Mouse (Mus musculus): ENCODE measurements around the gene Dusp5. TPM values are rescaled to one million over a fixed set of nuclear protein-coding genes. Genes with fewer than 3 reads are reported as not detected.
"Not testable (repeated sequence)": the region's sequence is repeated elsewhere in the genome, so short reads cannot be mapped to it uniquely, and the experiment has no call there.

The Dusp5 gene
- polyA plus RNA-seq, 1 experiment from 2014 or later, result 1.6 TPM

DNA sequence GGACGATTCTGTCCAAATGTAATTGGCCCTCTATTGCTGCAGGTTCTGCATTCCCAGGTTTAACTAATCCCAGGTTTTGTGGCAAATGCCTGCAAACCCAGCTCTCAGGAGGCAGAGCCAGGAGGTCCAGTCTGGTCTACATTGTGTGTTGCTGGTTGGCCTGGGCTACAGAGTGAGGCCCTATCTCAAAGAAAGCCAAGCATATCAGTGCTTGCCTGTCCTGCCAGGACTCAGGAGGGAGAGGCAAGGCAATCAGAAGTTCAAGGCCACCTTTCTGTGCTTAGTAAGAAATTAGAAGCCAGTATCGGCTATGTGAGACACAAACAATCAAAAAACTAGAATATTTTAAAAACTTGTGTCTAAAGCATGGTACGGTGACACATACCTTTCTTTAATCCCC lies 44.2 kb downstream of the Dusp5 start:
- Histone ChIP-seq H3K36me3 (no peaks in the 10 kb centered on the region), H3K27me3 (no peaks in the 10 kb centered on the region), H3K9ac (no peak overlapping the region), H3K4me1 (replicated peaks) (no peaks in the 10 kb centered on the region), H3K4me2 (no peak overlapping the region), H3K9me3 (no peaks in the 10 kb centered on the region), H3K27ac (no peak overlapping the region), H3K4me3 (no peak overlapping the region)
- no peak for ATAC-seq (ENCODE audit: low FRiP score)
- 97% methylated on average over 3 of the region's 3 CpGs for WGBS

DNA sequence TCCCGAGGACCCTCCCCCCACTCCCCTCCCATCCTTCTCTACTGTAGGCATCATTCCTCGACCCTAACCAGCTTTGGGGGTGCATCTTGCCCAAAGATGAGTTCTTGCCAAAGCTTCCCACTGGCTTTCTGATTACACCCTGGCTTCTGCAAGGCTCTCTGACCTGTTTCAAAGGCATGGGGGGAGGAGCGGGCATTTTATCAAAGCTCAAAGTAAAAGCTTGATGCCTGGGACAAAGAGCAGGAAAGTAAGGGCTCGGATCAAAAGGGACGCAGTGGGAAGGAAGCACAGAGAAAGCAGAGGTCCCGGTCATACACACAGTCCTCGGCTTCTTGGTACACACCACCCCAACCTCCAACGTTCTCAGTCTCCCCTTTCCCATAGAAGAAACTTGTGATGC lies 45.2 kb downstream of the Dusp5 start:
- no peak overlapping the region for H3K4me2 ChIP-seq
- H3K4me1 ChIP-seq (replicated peaks), result 0 out of 2 replicates have a peak, but pooled peaks cover 4% of the 10 kb centered on the region
- no peak for ATAC-seq (ENCODE audit: low FRiP score)
- H3K36me3 ChIP-seq, result no peaks in the 10 kb centered on the region
- H3K9ac ChIP-seq, result no peak overlapping the region
- 57% methylated on average over 8 of the region's 8 CpGs for WGBS
- H3K27me3 ChIP-seq, result no peaks in the 10 kb centered on the region
- no peak overlapping the region for H3K4me3 ChIP-seq
- H3K9me3 ChIP-seq, result no peaks in the 10 kb centered on the region
- no peak overlapping the region for H3K27ac ChIP-seq

- 90% methylated on average over 7 of the region's 7 CpGs for WGBS
- no peaks in the 10 kb centered on the region for H3K36me3 ChIP-seq
- H3K27me3 ChIP-seq, result no peaks in the 10 kb centered on the region
- no peak overlapping the region for H3K9ac ChIP-seq
- H3K4me2 ChIP-seq, result no peak overlapping the region
- H3K9me3 ChIP-seq, result no peaks in the 10 kb centered on the region
- H3K27ac ChIP-seq, result no peak overlapping the region
- no peak overlapping the region for H3K4me3 ChIP-seq
- 0 out of 2 replicates have a peak, but pooled peaks cover 4% of the 10 kb centered on the region for H3K4me1 ChIP-seq (replicated peaks)
- no peak for ATAC-seq (ENCODE audit: low FRiP score)
Observed at GRCm38 (mm10) chr19:53574546-53574945, 45.6 kb downstream of the Dusp5 start.

DNA sequence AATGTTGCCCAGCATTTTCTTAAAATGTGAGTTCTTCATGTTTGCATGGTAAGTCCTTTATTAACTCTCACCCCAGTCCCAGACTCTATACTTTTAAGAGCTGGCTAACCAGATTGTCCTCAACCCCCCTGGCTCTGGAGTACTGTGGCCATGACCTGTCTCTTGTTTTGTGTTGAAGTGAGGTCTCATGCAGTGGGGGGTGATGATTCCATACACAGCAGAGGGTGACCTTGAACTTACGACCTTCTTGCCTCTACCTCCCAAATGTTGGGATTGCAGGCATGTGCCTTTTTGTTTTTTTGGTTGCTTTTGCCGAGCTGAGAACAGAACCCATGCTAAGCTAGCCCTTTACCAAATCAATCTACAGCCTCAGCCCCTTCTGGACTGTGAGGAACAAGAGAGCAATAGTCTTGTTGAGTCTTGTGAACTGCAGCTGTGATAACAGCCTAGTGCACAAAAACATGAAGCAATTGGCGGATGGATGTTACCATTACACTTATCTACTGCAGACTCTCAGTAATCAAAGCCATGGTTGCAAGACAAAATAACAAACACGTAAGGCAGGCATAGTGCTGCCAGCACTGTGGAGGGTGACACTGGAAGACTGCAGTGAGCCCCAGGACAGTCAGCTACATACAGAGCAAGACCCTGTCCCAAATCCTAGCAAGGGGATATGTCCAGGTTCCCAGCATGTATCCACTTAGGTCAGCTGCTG lies 46.5 kb downstream of the Dusp5 start:
- no peak for ATAC-seq (ENCODE audit: low FRiP score)
- Histone ChIP-seq H3K27ac (no peak overlapping the region), H3K27me3 (no peaks in the 10 kb centered on the region), H3K4me2 (no peak overlapping the region), H3K9ac (no peak overlapping the region), H3K4me1 (replicated peaks) (0 out of 2 replicates have a peak, but pooled peaks cover 4% of the 10 kb centered on the region), H3K4me3 (no peak overlapping the region), H3K36me3 (no peaks in the 10 kb centered on the region), H3K9me3 (no peaks in the 10 kb centered on the region)
- WGBS, result 78% methylated on average over 4 of the region's 4 CpGs

GRCm38 (mm10) chr19:53576061-53576460 lies 47.2 kb downstream of the Dusp5 start:
- Histone ChIP-seq H3K36me3 (no peaks in the 10 kb centered on the region), H3K9ac (no peak overlapping the region), H3K4me2 (no peak overlapping the region), H3K4me1 (replicated peaks) (0 out of 2 replicates have a peak, but pooled peaks cover 4% of the 10 kb centered on the region), H3K27me3 (no peaks in the 10 kb centered on the region), H3K4me3 (no peak overlapping the region), H3K27ac (no peak overlapping the region), H3K9me3 (no peaks in the 10 kb centered on the region)
- no peak for ATAC-seq (ENCODE audit: low FRiP score)
- WGBS, result 91% methylated on average over 7 of the region's 7 CpGs

- Histone ChIP-seq H3K9me3 (no peaks in the 10 kb centered on the region), H3K9ac (no peak overlapping the region), H3K4me1 (replicated peaks) (0 out of 2 replicates have a peak, but pooled peaks cover 4% of the 10 kb centered on the region), H3K27ac (no peak overlapping the region), H3K36me3 (no peaks in the 10 kb centered on the region), H3K4me2 (no peak overlapping the region), H3K4me3 (no peak overlapping the region), H3K27me3 (no peaks in the 10 kb centered on the region)
- 60% methylated on average over 11 of the region's 11 CpGs for WGBS
- ATAC-seq (ENCODE audit: low FRiP score), result no peak
Observed at GRCm38 (mm10) chr19:53577025-53577800, 48.3 kb downstream of the Dusp5 start.

DNA sequence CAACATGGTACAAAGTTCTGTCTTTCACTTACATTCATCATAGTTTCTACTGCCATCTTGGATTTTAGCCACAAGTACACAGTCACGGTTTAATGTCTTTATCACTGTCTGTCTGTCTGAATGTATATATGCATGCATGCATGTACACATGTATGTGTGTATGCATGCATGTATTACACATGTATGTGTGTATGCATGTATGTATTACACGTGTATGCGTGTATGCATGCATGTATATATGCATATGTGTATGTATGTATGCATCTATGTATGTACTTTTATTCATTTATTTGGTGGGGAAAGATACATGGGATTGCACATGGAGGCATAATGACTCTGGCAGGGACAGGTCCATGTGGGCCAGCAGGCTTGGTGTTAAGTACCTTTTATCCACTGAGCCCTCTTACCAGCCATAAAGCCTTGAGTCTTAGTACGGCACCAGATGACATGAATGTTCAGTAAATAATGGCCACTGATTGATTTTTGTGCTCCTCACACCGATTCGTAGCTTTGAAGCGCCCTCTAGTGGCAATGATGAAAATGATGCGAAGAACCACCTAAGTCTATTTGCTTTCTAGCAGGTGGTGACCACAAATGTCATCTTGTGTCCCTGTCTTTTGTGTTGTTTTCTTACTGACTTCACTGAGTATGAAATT lies 49.8 kb downstream of the Dusp5 start:
- H3K36me3 ChIP-seq, result no peaks in the 10 kb centered on the region
- WGBS, result 12% methylated on average over 8 of the region's 8 CpGs
- 0 out of 2 replicates have a peak, but pooled peaks cover 4% of the 10 kb centered on the region for H3K4me1 ChIP-seq (replicated peaks)
- H3K9me3 ChIP-seq, result peaks cover 1% of the 10 kb centered on the region; the same call in 1 of the 2 replicates
- peak overlapping the region; percentile 32; the same call in 1 of the 2 replicates for H3K4me2 ChIP-seq
- H3K9ac ChIP-seq, result no peak overlapping the region
- no peak overlapping the region for H3K4me3 ChIP-seq
- H3K27me3 ChIP-seq, result no peaks in the 10 kb centered on the region
- H3K27ac ChIP-seq, result no peak overlapping the region
- ATAC-seq (ENCODE audit: low FRiP score), result peak; percentile 57; the same call in 1 of the 2 replicates

DNA sequence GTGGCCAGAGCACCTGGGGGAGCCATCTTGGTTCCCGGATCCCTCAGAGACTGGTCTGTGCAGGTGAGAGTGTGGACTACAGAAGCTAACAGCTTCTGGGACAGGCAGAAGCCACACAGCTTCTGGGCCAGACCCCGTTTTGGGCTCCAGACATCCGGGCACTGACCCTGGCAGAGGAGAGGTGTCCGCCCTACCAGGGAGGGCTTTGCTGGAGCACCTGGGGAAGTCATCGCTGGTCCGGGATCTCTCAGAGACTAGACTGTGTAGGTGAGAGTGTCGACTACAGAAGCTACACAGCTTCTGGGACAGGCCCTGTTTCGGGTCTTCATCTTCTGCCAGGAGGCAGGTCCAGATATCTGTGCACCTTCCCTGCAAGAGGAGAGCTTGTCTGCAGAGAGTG lies 51.4 kb downstream of the Dusp5 start:
- H3K27me3 ChIP-seq; H3K9ac ChIP-seq; H3K4me1 ChIP-seq (replicated peaks); H3K27ac ChIP-seq; ATAC-seq (ENCODE audit: low FRiP score); H3K36me3 ChIP-seq; H3K4me2 ChIP-seq; H3K4me3 ChIP-seq: not testable (repeated sequence)
- 94% methylated on average over 8 of the region's 8 CpGs for WGBS
- peaks cover 15% of the 10 kb centered on the region for H3K9me3 ChIP-seq

GRCm38 (mm10) chr19:53587686-53588085 lies 58.8 kb downstream of the Dusp5 start:
- WGBS, result 97% methylated on average over 3 of the region's 3 CpGs
- H3K4me2 ChIP-seq; H3K4me3 ChIP-seq; H3K36me3 ChIP-seq; H3K9ac ChIP-seq; H3K27ac ChIP-seq; ATAC-seq (ENCODE audit: low FRiP score); H3K4me1 ChIP-seq (replicated peaks); H3K27me3 ChIP-seq: not testable (repeated sequence)
- peaks cover 23% of the 10 kb centered on the region for H3K9me3 ChIP-seq

DNA sequence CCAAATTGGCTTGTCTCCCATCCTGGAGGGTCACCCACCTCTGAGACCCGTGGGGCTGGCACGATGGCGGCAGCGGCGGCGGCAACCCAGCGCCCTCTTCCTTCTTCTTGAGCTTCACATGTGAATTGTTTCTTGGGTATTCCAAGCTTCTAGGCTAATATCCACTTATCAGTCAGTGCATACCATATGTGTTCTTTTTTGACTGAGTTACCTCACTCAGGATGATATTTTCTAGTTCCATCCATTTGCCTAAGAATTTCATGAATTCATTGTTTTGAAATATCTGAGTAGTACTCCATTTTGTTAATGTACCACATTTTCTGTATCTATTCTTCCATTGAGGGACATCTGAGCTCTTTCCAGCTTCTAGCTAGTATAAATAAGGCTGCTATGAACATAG lies 60.1 kb downstream of the Dusp5 start, which contains the start of gene Nutf2-ps1:
TSS of gene Nutf2-ps1 (minus strand) at position 101 of the 400 bp plus-strand sequence.
- WGBS, result 96% methylated on average over 7 of the region's 7 CpGs
- not testable (repeated sequence) for H3K27me3 ChIP-seq; H3K4me3 ChIP-seq; H3K4me2 ChIP-seq; H3K4me1 ChIP-seq (replicated peaks); H3K36me3 ChIP-seq; H3K9ac ChIP-seq; ATAC-seq (ENCODE audit: low FRiP score); H3K27ac ChIP-seq
- H3K9me3 ChIP-seq, result peaks cover 20% of the 10 kb centered on the region

Measured in hindbrain, embryonic 13.5 days (tissue).